Mouse (Mus musculus): Measurements from ENCODE around the gene Sec14l1.

GRCm38 (mm10) chr11:117130068-117130467, 15.1 kb downstream of the Sec14l1 start:
- TF ChIP-seq CTCF (IDR thresholded peaks at IDR 0.05; ENCODE audit: low read depth, low read length) (no peak), POLR2AphosphoS5 (IDR thresholded peaks at IDR 0.05; ENCODE audit: insufficient replicate concordance, low read depth, low read length) (no peak), GATA2 (IDR thresholded peaks at IDR 0.05; ENCODE audit: borderline replicate concordance, low read depth, low read length) (no peak)
